Mouse (Mus musculus) liver, postnatal 0 days (tissue): Measurements from ENCODE around the gene Slc22a19.

Experiments
- CTCF ChIP-seq: sonication (generic); IDR thresholded peaks from 2 replicates; pipeline ENCODE4 v1.5.1; 2016; ENCODE audit warnings: antibody characterized with exemption, low read depth
- EP300 ChIP-seq: IDR thresholded peaks from 2 replicates; pipeline ENCODE4 v1.6.1; 2016; ENCODE audit warnings: antibody characterized with exemption, low read depth, mild to moderate bottlenecking

DNA sequence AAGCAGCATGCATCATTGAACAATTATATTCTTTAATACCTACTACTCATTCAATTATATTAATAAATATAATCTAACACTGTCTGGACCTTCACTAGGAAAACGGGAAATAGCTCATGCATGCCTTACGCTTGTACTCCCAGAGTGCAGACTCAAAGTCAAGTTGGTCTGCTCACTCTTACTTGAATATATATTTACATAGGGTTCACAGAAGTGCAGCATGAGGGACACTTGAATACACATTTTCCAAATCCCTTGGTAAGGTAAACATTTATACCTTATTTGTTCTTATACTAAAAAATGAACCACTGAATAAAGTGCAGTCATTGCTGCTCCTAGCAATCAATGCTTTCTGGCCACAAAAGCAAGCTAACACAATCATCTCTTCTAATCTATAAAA lies 19.9 kb downstream of the Slc22a19 start:
- TF ChIP-seq EP300 (no peak), CTCF (no peak)
